Mouse (Mus musculus) G1E (cell line): Measurements from ENCODE around the gene Ctnnbip1. TPM values are rescaled to one million over a fixed set of nuclear protein-coding genes. Genes with fewer than 3 reads are reported as not detected.

Experiments
- ATAC-seq: 2 replicates; pipeline ENCODE4 v1.8.0; 2016; ENCODE audit warnings: mild to moderate bottlenecking; ENCODE audit not compliant: insufficient number of reproducible peaks, poor library complexity, low FRiP score, severe bottlenecking; ENCODE audit errors: extremely low read depth
- DNase-seq: peaks from one replicate; pipeline ENCODE4 v3.0.0; 2012; ENCODE audit warnings: low spot score
- H3K27me3 ChIP-seq: 2 replicates; pipeline ENCODE4 v1.6.1; 2012; ENCODE audit warnings: mild to moderate bottlenecking, low read length, inconsistent platforms; ENCODE audit not compliant: insufficient read depth
- H3K36me3 ChIP-seq: replicated peaks from 2 replicates; pipeline ENCODE3; 2012; ENCODE audit warnings: mild to moderate bottlenecking, inconsistent platforms
- H3K4me1 ChIP-seq: 2 replicates; pipeline ENCODE4 v1.6.1; 2012; ENCODE audit warnings: low read depth, low read length, inconsistent platforms, mixed read lengths; ENCODE audit not compliant: insufficient read depth
- H3K4me3 ChIP-seq: 2 replicates; pipeline ENCODE4 v1.5.1; 2012; ENCODE audit warnings: low read depth, mild to moderate bottlenecking, inconsistent platforms, low read length, moderate library complexity, mixed read lengths
- H3K9me3 ChIP-seq: replicated peaks from 2 replicates; pipeline ENCODE4 v1.6.1; 2012; ENCODE audit warnings: inconsistent platforms
- CTCF ChIP-seq: IDR thresholded peaks from 2 replicates; pipeline ENCODE4 v1.5.1; 2012; ENCODE audit warnings: low read depth, low read length, inconsistent platforms, mixed read lengths
- GATA1 ChIP-seq: IDR thresholded peaks from 2 replicates; pipeline ENCODE4 v1.6.1; 2012; ENCODE audit warnings: borderline replicate concordance, low read length, inconsistent platforms, mixed read lengths
- GATA2 ChIP-seq: IDR thresholded peaks from 2 replicates; pipeline ENCODE4 v1.6.1; 2012; ENCODE audit warnings: low read depth, low read length, inconsistent platforms, borderline replicate concordance
- POLR2AphosphoS5 ChIP-seq: IDR thresholded peaks from 2 replicates; pipeline ENCODE4 v1.6.1; 2012; ENCODE audit warnings: low read depth, low read length, inconsistent platforms; ENCODE audit not compliant: insufficient replicate concordance
- TAL1 ChIP-seq: conservative IDR thresholded peaks from 2 replicates; pipeline ENCODE4 v1.6.1; 2012; ENCODE audit warnings: low read depth, low read length, inconsistent platforms, mixed read lengths
- polyA plus RNA-seq: library from polyadenylated mRNA; stranded (reverse); fragments of >175 nt; gene quantifications from 2 replicates; pipeline ENCODE4 v1.2.3, GENCODE M21; 2012
- total RNA-seq, 2 experiments: library from RNA; stranded (forward) in 1 of 2; stranded (reverse) in 1 of 2; fragments of 200-1000 nt in 1 of 2; fragments of >200 nt in 1 of 2; fragmentation: Nextera tagmentation in 1 of 2; gene quantifications; 2 replicates each; pipeline ENCODE4 v1.2.3; 2014 to 2017

The Ctnnbip1 gene
- total and polyA plus RNA-seq, 3 experiments = 0.98 to 2.9 (median 1.3) TPM

- H3K4me3 ChIP-seq = no peak overlapping the region
- TF ChIP-seq TAL1 (no peak), GATA2 (no peak), CTCF (no peak), GATA1 (no peak), POLR2AphosphoS5 (no peak)
- ATAC-seq = no peak
Measured at GRCm38 (mm10) chr4:149553834-149554233, 35.8 kb downstream of the Ctnnbip1 start.

DNA sequence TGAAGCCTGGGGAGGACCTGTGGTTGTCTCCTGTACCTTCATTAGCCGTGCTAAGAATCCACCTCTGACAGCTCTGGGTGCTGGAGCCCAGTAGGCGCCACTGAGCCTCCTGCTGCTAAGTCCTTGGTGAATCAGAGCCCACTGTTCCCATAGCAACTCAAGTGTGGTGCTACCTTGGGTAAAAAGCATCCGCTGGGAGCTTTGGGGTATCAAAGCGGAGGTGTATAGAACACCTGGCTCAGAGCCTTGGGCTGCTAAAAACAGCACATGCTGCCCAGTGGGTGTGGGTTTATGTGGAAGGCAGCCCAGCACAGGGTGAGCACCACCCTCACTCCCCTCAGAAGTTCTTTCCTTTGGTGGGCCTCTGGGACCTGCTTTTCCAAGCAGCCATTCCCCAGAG is 38.1 kb downstream of the Ctnnbip1 start:
- ATAC-seq (no peak), DNase-seq (no peak)
- TF ChIP-seq TAL1 = no peak
- TF ChIP-seq GATA1 = no peak
- no peak for TF ChIP-seq POLR2AphosphoS5
- TF ChIP-seq CTCF = no peak
- TF ChIP-seq GATA2 = no peak
- Histone ChIP-seq H3K9me3 (no peaks in the 10 kb centered on the region), H3K4me1 (no peaks in the 10 kb centered on the region), H3K4me3 (no peak overlapping the region), H3K36me3 (no peaks in the 10 kb centered on the region), H3K27me3 (peaks cover 4% of the 10 kb centered on the region)

More at GRCm38 (mm10) chr4:149553834-149554233, 35.8 kb downstream of the Ctnnbip1 start:
- Histone ChIP-seq H3K4me1 (no peaks in the 10 kb centered on the region), H3K36me3 (no peaks in the 10 kb centered on the region), H3K9me3 (no peaks in the 10 kb centered on the region), H3K27me3 (peaks cover 4% of the 10 kb centered on the region)
- no peak for DNase-seq

DNA sequence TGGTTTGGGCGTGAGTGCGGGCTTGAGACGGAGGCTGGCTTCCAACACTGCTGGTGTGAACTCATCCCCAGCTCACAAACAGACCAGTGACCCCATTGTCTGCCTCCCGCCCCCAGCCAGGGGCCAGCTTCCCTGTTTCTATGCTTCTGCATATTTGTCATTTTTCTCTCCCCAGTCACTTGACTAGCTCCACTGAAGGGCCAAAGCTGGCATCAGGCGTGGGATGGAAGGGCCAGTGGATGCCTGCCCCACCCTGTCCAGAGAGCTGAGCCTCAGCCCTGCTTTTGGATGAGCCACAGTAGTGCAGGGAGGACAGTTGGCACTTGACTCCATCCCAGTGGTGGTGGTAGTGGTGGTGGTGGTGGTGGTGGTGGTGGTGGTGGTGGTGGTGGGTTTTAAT is 39.9 kb downstream of the Ctnnbip1 start:
- DNase-seq = no peak
- ATAC-seq = no peak
- Histone ChIP-seq H3K4me1 (no peaks in the 10 kb centered on the region), H3K4me3 (no peak overlapping the region), H3K9me3 (no peaks in the 10 kb centered on the region), H3K27me3 (peaks cover 4% of the 10 kb centered on the region), H3K36me3 (no peaks in the 10 kb centered on the region)
- no peak for TF ChIP-seq GATA2
- TF ChIP-seq TAL1 = no peak
- no peak for TF ChIP-seq GATA1
- TF ChIP-seq CTCF = no peak
- no peak for TF ChIP-seq POLR2AphosphoS5

GRCm38 (mm10) chr4:149558389-149558788 is 40.4 kb downstream of the Ctnnbip1 start:
- TF ChIP-seq POLR2AphosphoS5 = no peak
- TF ChIP-seq GATA2 = no peak
- TF ChIP-seq CTCF = no peak
- TF ChIP-seq TAL1 = no peak
- no peak for TF ChIP-seq GATA1
- no peak for DNase-seq
- H3K4me3 ChIP-seq = no peak overlapping the region
- H3K36me3 ChIP-seq = no peaks in the 10 kb centered on the region
- H3K4me1 ChIP-seq = no peaks in the 10 kb centered on the region
- H3K9me3 ChIP-seq = no peaks in the 10 kb centered on the region
- H3K27me3 ChIP-seq = peaks cover 4% of the 10 kb centered on the region
- ATAC-seq = no peak

DNA sequence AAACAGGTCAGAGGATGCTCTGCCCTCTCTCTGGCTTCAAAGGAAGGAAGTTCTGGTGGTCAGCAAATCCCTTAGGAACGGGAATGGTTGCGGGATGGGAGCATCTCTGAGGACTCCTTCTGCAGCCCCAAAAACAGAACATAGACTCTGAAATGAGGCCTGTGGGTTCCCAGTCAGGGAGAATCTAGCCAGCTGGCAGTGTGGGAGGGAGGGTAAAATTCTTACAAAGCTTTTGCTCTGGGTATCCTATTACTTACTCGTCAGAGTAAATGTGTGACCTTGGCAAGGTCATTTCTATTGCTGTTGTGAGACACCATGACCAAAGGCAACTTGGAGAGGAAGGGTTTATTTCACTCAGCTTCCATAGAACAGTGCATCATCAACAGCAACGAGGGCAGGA is 43.4 kb downstream of the Ctnnbip1 start:
- no peaks in the 10 kb centered on the region for H3K9me3 ChIP-seq
- H3K27me3 ChIP-seq = no peaks in the 10 kb centered on the region
- DNase-seq (no peak), ATAC-seq (no peak)
- no peaks in the 10 kb centered on the region for H3K4me1 ChIP-seq
- H3K4me3 ChIP-seq = no peak overlapping the region
- H3K36me3 ChIP-seq = no peaks in the 10 kb centered on the region
- no peak for TF ChIP-seq GATA2
- TF ChIP-seq TAL1 = no peak
- no peak for TF ChIP-seq GATA1

GRCm38 (mm10) chr4:149561986-149562904 is 44.2 kb downstream of the Ctnnbip1 start:
- no peak overlapping the region for H3K4me3 ChIP-seq
- ATAC-seq = no peak
- no peak for DNase-seq

More at GRCm38 (mm10) chr4:149561986-149562904, 44.2 kb downstream of the Ctnnbip1 start:
- no peaks in the 10 kb centered on the region for H3K9me3 ChIP-seq
- H3K4me1 ChIP-seq = no peaks in the 10 kb centered on the region
- H3K36me3 ChIP-seq = no peaks in the 10 kb centered on the region
- no peak for TF ChIP-seq TAL1
- TF ChIP-seq GATA2 = no peak
- no peak for TF ChIP-seq POLR2AphosphoS5
- no peak for TF ChIP-seq CTCF
- no peak for TF ChIP-seq GATA1
- H3K27me3 ChIP-seq = no peaks in the 10 kb centered on the region
